Mouse (Mus musculus): Measurements from ENCODE around the gene Fam219a. TPM values are rescaled to one million over a fixed set of nuclear protein-coding genes. Genes with fewer than 3 reads are reported as not detected.

Fam219a gene
- polyA plus RNA-seq, 1 experiment: 16.3 TPM

GRCm38 (mm10) chr4:41606784-41607183 is 37.4 kb upstream of the Fam219a start:
- Histone ChIP-seq H3K4me3 (ENCODE audit: extremely low read depth, insufficient read depth, insufficient read length) (no peak overlapping the region), H3K27ac (ENCODE audit: insufficient read depth, low read length) (no peak overlapping the region), H3K4me1 (ENCODE audit: control insufficient read depth, insufficient read depth, insufficient read length) (no peaks in the 10 kb centered on the region), H3K36me3 (ENCODE audit: control insufficient read depth, insufficient read depth, low read length) (no peaks in the 10 kb centered on the region), H3K27me3 (ENCODE audit: control insufficient read depth, insufficient read depth, low read length) (no peaks in the 10 kb centered on the region)
- no peak for TF ChIP-seq CTCF (IDR thresholded peaks at IDR 0.05; ENCODE audit: extremely low read depth, insufficient read depth, insufficient read length, insufficient replicate concordance)
- TF ChIP-seq POLR2A (IDR thresholded peaks at IDR 0.05; ENCODE audit: low read depth, low read length): no peak
- DNase-seq (ENCODE audit: low read depth in 1 of 2, low spot score in 2 of 2): peak in 1 of 2 experiments; percentile 23
- WGBS: 36% methylated on average over 4 of the region's 4 CpGs

- TF ChIP-seq POLR2A (IDR thresholded peaks at IDR 0.05; ENCODE audit: low read depth, low read length): no peak
- TF ChIP-seq CTCF (IDR thresholded peaks at IDR 0.05; ENCODE audit: extremely low read depth, insufficient read depth, insufficient read length, insufficient replicate concordance): 0 out of 2 replicates have a peak, but pooled peaks have one; percentile 16
Observed at GRCm38 (mm10) chr4:41604476-41605396, 35.4 kb upstream of the Fam219a start.

GRCm38 (mm10) chr4:41602818-41603217 is 33.5 kb upstream of the Fam219a start:
- DNase-seq (ENCODE audit: low read depth in 1 of 2, low spot score in 2 of 2): no peak
- Histone ChIP-seq H3K27ac (ENCODE audit: insufficient read depth, low read length) (no peak overlapping the region), H3K4me3 (ENCODE audit: extremely low read depth, insufficient read depth, insufficient read length) (no peak overlapping the region), H3K4me1 (ENCODE audit: control insufficient read depth, insufficient read depth, insufficient read length) (no peaks in the 10 kb centered on the region), H3K36me3 (ENCODE audit: control insufficient read depth, insufficient read depth, low read length) (no peaks in the 10 kb centered on the region), H3K27me3 (ENCODE audit: control insufficient read depth, insufficient read depth, low read length) (no peaks in the 10 kb centered on the region)
- TF ChIP-seq POLR2A (IDR thresholded peaks at IDR 0.05; ENCODE audit: low read depth, low read length): no peak
- no peak for TF ChIP-seq CTCF (IDR thresholded peaks at IDR 0.05; ENCODE audit: extremely low read depth, insufficient read depth, insufficient read length, insufficient replicate concordance)
- WGBS: 25% methylated on average over 4 of the region's 4 CpGs

More at GRCm38 (mm10) chr4:41604476-41605396, 35.4 kb upstream of the Fam219a start:
- DNase-seq (ENCODE audit: low read depth in 1 of 2, low spot score in 2 of 2): no peak
- Histone ChIP-seq H3K27me3 (ENCODE audit: control insufficient read depth, insufficient read depth, low read length) (no peaks in the 10 kb centered on the region), H3K27ac (ENCODE audit: insufficient read depth, low read length) (no peak overlapping the region), H3K36me3 (ENCODE audit: control insufficient read depth, insufficient read depth, low read length) (no peaks in the 10 kb centered on the region), H3K4me3 (ENCODE audit: extremely low read depth, insufficient read depth, insufficient read length) (no peak overlapping the region), H3K4me1 (ENCODE audit: control insufficient read depth, insufficient read depth, insufficient read length) (no peaks in the 10 kb centered on the region)
- WGBS: 43% methylated on average over 8 of the region's 8 CpGs

- H3K4me1 ChIP-seq (ENCODE audit: control insufficient read depth, insufficient read depth, insufficient read length): no peaks in the 10 kb centered on the region
- WGBS: 84% methylated on average over 7 of the region's 7 CpGs
- no peak overlapping the region for H3K27ac ChIP-seq (ENCODE audit: insufficient read depth, low read length)
- H3K4me3 ChIP-seq (ENCODE audit: extremely low read depth, insufficient read depth, insufficient read length): no peak overlapping the region
- H3K27me3 ChIP-seq (ENCODE audit: control insufficient read depth, insufficient read depth, low read length): no peaks in the 10 kb centered on the region
- no peaks in the 10 kb centered on the region for H3K36me3 ChIP-seq (ENCODE audit: control insufficient read depth, insufficient read depth, low read length)
- TF ChIP-seq CTCF (IDR thresholded peaks at IDR 0.05; ENCODE audit: extremely low read depth, insufficient read depth, insufficient read length, insufficient replicate concordance) (no peak), POLR2A (IDR thresholded peaks at IDR 0.05; ENCODE audit: low read depth, low read length) (no peak)
- DNase-seq (ENCODE audit: low read depth in 1 of 2, low spot score in 2 of 2): no peak
Observed at GRCm38 (mm10) chr4:41583353-41583752, 14.0 kb upstream of the Fam219a start.

GRCm38 (mm10) chr4:41575914-41576313 is 6.6 kb upstream of the Fam219a start:
- 76% methylated on average over 6 of the region's 6 CpGs for WGBS
- H3K4me1 ChIP-seq (ENCODE audit: control insufficient read depth, insufficient read depth, insufficient read length): no peaks in the 10 kb centered on the region
- no peak overlapping the region for H3K4me3 ChIP-seq (ENCODE audit: extremely low read depth, insufficient read depth, insufficient read length)
- TF ChIP-seq CTCF (IDR thresholded peaks at IDR 0.05; ENCODE audit: extremely low read depth, insufficient read depth, insufficient read length, insufficient replicate concordance): no peak
- TF ChIP-seq POLR2A (IDR thresholded peaks at IDR 0.05; ENCODE audit: low read depth, low read length): no peak
- no peak for DNase-seq (ENCODE audit: low read depth in 1 of 2, low spot score in 2 of 2)
- H3K27me3 ChIP-seq (ENCODE audit: control insufficient read depth, insufficient read depth, low read length): no peaks in the 10 kb centered on the region
- H3K36me3 ChIP-seq (ENCODE audit: control insufficient read depth, insufficient read depth, low read length): no peaks in the 10 kb centered on the region
- no peak overlapping the region for H3K27ac ChIP-seq (ENCODE audit: insufficient read depth, low read length)

- no peak for TF ChIP-seq POLR2A (IDR thresholded peaks at IDR 0.05; ENCODE audit: low read depth, low read length)
- no peak for TF ChIP-seq CTCF (IDR thresholded peaks at IDR 0.05; ENCODE audit: extremely low read depth, insufficient read depth, insufficient read length, insufficient replicate concordance)
- Histone ChIP-seq H3K36me3 (ENCODE audit: control insufficient read depth, insufficient read depth, low read length) (no peaks in the 10 kb centered on the region), H3K4me3 (ENCODE audit: extremely low read depth, insufficient read depth, insufficient read length) (no peak overlapping the region), H3K27me3 (ENCODE audit: control insufficient read depth, insufficient read depth, low read length) (no peaks in the 10 kb centered on the region), H3K4me1 (ENCODE audit: control insufficient read depth, insufficient read depth, insufficient read length) (no peaks in the 10 kb centered on the region), H3K27ac (ENCODE audit: insufficient read depth, low read length) (no peak overlapping the region)
- DNase-seq (ENCODE audit: low read depth in 1 of 2, low spot score in 2 of 2): no peak
- 84% methylated on average over 4 of the region's 4 CpGs for WGBS
Observed at GRCm38 (mm10) chr4:41573492-41573891, 4.2 kb upstream of the Fam219a start.

GRCm38 (mm10) chr4:41571490-41571889 is 2.2 kb upstream of the Fam219a start:
- Histone ChIP-seq H3K27ac (ENCODE audit: insufficient read depth, low read length) (no peak overlapping the region), H3K27me3 (ENCODE audit: control insufficient read depth, insufficient read depth, low read length) (no peaks in the 10 kb centered on the region), H3K4me3 (ENCODE audit: extremely low read depth, insufficient read depth, insufficient read length) (no peak overlapping the region), H3K36me3 (ENCODE audit: control insufficient read depth, insufficient read depth, low read length) (no peaks in the 10 kb centered on the region), H3K4me1 (ENCODE audit: control insufficient read depth, insufficient read depth, insufficient read length) (no peaks in the 10 kb centered on the region; the same call in 1 of the 2 replicates)
- TF ChIP-seq CTCF (IDR thresholded peaks at IDR 0.05; ENCODE audit: extremely low read depth, insufficient read depth, insufficient read length, insufficient replicate concordance) (no peak), POLR2A (IDR thresholded peaks at IDR 0.05; ENCODE audit: low read depth, low read length) (no peak)
- DNase-seq (ENCODE audit: low read depth in 1 of 2, low spot score in 2 of 2): no peak
- 64% methylated on average over 5 of the region's 5 CpGs for WGBS
